In genomic region chr4:119421191-119421590, GRCm38 (mm10) we compare ENCODE assay signal across 8 mouse cellular contexts. TPM values are rescaled to one million over a fixed set of nuclear protein-coding genes. Genes with fewer than 3 reads are reported as not detected.
DNase-seq lines count a peak whose midpoint lies in the region; ATAC-seq and TF ChIP-seq lines count a peak whose summit lies in the region.

No protein-coding gene starts in this region.

- no peak for DNase-seq in heart, adult 2 months
- DNase-seq in heart, postnatal 14 days: no peak
- DNase-seq in CH12.LX (ENCODE audit: extremely low read depth): no peak
- no peak for DNase-seq in hindbrain, embryonic 10.5 days (ENCODE audit: low spot score)
- no peak for DNase-seq in urinary bladder, postnatal 36 days (ENCODE audit: low spot score in 2 of 2)
- no peak for DNase-seq in frontal cortex, postnatal 10 days (ENCODE audit: low spot score in 2 of 2)
- no peak for DNase-seq in cerebellum, adult 8-10 months

- dilution Hi-C loops in CH12.LX (cut with MboI; ENCODE audit: extremely low pct_ligation_motif_present, extremely low pct_unique_long_range_greater_than_20kb, low sequenced_read_pairs): no loop called here

- TF ChIP-seq CTCF in heart, adult 2 months (IDR thresholded peaks at IDR 0.05): no peak
- no peak for TF ChIP-seq CTCF in CH12.LX (conservative IDR thresholded peaks at IDR 0.05 in 1 of 2, IDR thresholded peaks at IDR 0.05 in 1 of 2; ENCODE audit: low read depth in 2 of 2, low read length in 2 of 2)

- H3K27ac ChIP-seq in heart, adult 2 months: no peak overlapping the region
- no peak overlapping the region for H3K27ac ChIP-seq in CH12.LX (ENCODE audit: insufficient read depth, low read depth)
- H3K27ac ChIP-seq in hindbrain, embryonic 10.5 days: no peak overlapping the region
- no peak overlapping the region for H3K27ac ChIP-seq in liver, embryonic 16.5 days (ENCODE audit: low read length)

- no peak for ATAC-seq in liver, embryonic 16.5 days (ENCODE audit: low read depth)

- 54% methylated on average over 3 of the region's 3 CpGs for WGBS in heart, adult 2 months
- WGBS in hindbrain, embryonic 10.5 days: 82% methylated on average over 3 of the region's 3 CpGs
- WGBS in liver, embryonic 16.5 days (ENCODE audit: insufficient replicate concordance): 15% methylated on average over 3 of the region's 3 CpGs

- H3K27me3 ChIP-seq in heart, adult 2 months (ENCODE audit: control insufficient read depth, insufficient read depth, low read length): no peaks in the 10 kb centered on the region
- H3K27me3 ChIP-seq in CH12.LX (replicated peaks): no peaks in the 10 kb centered on the region
- peaks cover 28% of the 10 kb centered on the region for H3K27me3 ChIP-seq in hindbrain, embryonic 10.5 days (ENCODE audit: insufficient read depth, poor library complexity, severe bottlenecking)
- H3K27me3 ChIP-seq in liver, embryonic 16.5 days (ENCODE audit: control insufficient read depth, insufficient read depth, low read depth, low read length): no peaks in the 10 kb centered on the region

- intact Hi-C loops in heart, adult 2 months (cut with DNase I): loop anchor here (5.0 kb wide), 2 partner anchors 99 to 174 kb away; partner anchors contain the start of gene Ppih
- intact Hi-C loops in heart, postnatal 14 days (cut with DNase I): loop anchor here (5.0 kb wide), 2 partner anchors 116 to 174 kb away; partner anchors contain the start of genes Foxj3 and Frg2f1

- no peak overlapping the region for H3K4me3 ChIP-seq in heart, adult 2 months
- H3K4me3 ChIP-seq in CH12.LX (replicated peaks in 1 of 3; ENCODE audit: low read depth in 2 of 3, low read length in 2 of 3, poor library complexity in 1 of 3): peak overlapping the region; percentile 74 to 85 (median 82)
- H3K4me3 ChIP-seq in hindbrain, embryonic 10.5 days: peak overlapping the region; percentile 75
- H3K4me3 ChIP-seq in liver, embryonic 16.5 days (ENCODE audit: low read depth, low read length): peak overlapping the region; percentile 70

- H3K79me2 ChIP-seq in heart, adult 2 months (replicated peaks; ENCODE audit: control insufficient read depth, insufficient read depth, low read length): no peaks in the 10 kb centered on the region
- H3K79me2 ChIP-seq in CH12.LX (replicated peaks; ENCODE audit: control insufficient read depth, extremely low read depth, insufficient read depth, poor library complexity, severe bottlenecking): no peaks in the 10 kb centered on the region

- peak overlapping the region; percentile 82 for H3K9ac ChIP-seq in heart, adult 2 months (ENCODE audit: low read depth, low read length)
- peak overlapping the region; percentile 82 for H3K9ac ChIP-seq in CH12.LX (ENCODE audit: insufficient read depth, low read depth)
- peak overlapping the region; percentile 81 for H3K9ac ChIP-seq in liver, embryonic 16.5 days (ENCODE audit: low read depth, low read length)

- H3K36me3 ChIP-seq in heart, adult 2 months (ENCODE audit: control insufficient read depth, insufficient read depth, low read length): no peaks in the 10 kb centered on the region
- peaks cover 0 to 16% of the 10 kb centered on the region in 2 experiments for H3K36me3 ChIP-seq in CH12.LX (replicated peaks in 1 of 2; ENCODE audit: control insufficient read depth in 1 of 2, insufficient read depth in 1 of 2, low read length in 1 of 2)
- peaks cover 16% of the 10 kb centered on the region; the same call in 1 of the 2 replicates for H3K36me3 ChIP-seq in hindbrain, embryonic 10.5 days
- no peaks in the 10 kb centered on the region for H3K36me3 ChIP-seq in liver, embryonic 16.5 days (ENCODE audit: control insufficient read depth, insufficient read depth)

- no peak for TF ChIP-seq POLR2A in heart, adult 2 months (IDR thresholded peaks at IDR 0.05; ENCODE audit: insufficient read depth, low read depth, low read length)
- TF ChIP-seq POLR2A in CH12.LX (IDR thresholded peaks at IDR 0.05; ENCODE audit: low read depth, low read length): no peak

- no peak for TF ChIP-seq RAD21 in CH12.LX (IDR thresholded peaks at IDR 0.05; ENCODE audit: low read depth, low read length)

- no peaks in the 10 kb centered on the region for H3K9me3 ChIP-seq in CH12.LX (replicated peaks; ENCODE audit: low read length)
- H3K9me3 ChIP-seq in hindbrain, embryonic 10.5 days: no peaks in the 10 kb centered on the region
- H3K9me3 ChIP-seq in liver, embryonic 16.5 days (replicated peaks; ENCODE audit: control insufficient read depth, low read length): no peaks in the 10 kb centered on the region

- in situ Hi-C loops in CH12.LX (cut with MboI; ENCODE audit: low pct_ligation_motif_present, low pct_unique_long_range_greater_than_20kb, low sequenced_read_pairs): loop anchor here (10.0 kb wide), 1 partner anchor 244 kb away; no protein-coding TSS in a partner anchor

- TF ChIP-seq EP300 in heart, adult 2 months (IDR thresholded peaks at IDR 0.05; ENCODE audit: insufficient read depth, low read depth, low read length): no peak
- TF ChIP-seq EP300 in CH12.LX (IDR thresholded peaks at IDR 0.05; ENCODE audit: low read length): no peak

- H3K4me1 ChIP-seq in heart, adult 2 months (ENCODE audit: control insufficient read depth, insufficient read depth, low read length): peaks cover 6% of the 10 kb centered on the region
- H3K4me1 ChIP-seq in CH12.LX (ENCODE audit: control insufficient read depth in 1 of 2, insufficient read depth in 2 of 2): peaks cover 3 to 21% of the 10 kb centered on the region in 2 experiments; a peak in 3 of 4 replicates
- peaks cover 22% of the 10 kb centered on the region for H3K4me1 ChIP-seq in hindbrain, embryonic 10.5 days (replicated peaks)
- peaks cover 46% of the 10 kb centered on the region for H3K4me1 ChIP-seq in liver, embryonic 16.5 days (ENCODE audit: control insufficient read depth, low read depth, low read length)

- peak overlapping the region; percentile 75 for H3K4me2 ChIP-seq in CH12.LX (ENCODE audit: insufficient read depth, low read depth, poor library complexity, severe bottlenecking)
- peak overlapping the region; percentile 90 for H3K4me2 ChIP-seq in liver, embryonic 16.5 days (ENCODE audit: low read depth, low read length)

TF ChIP-seq in CH12.LX, 34 proteins besides CTCF, POLR2A, EP300 and RAD21:
- TF ChIP-seq JUN (IDR thresholded peaks at IDR 0.05; ENCODE audit: insufficient read depth, low read depth, low read length) (no peak), ZNF384 (IDR thresholded peaks at IDR 0.05; ENCODE audit: low read depth, low read length) (no peak), MAFK (IDR thresholded peaks at IDR 0.05; ENCODE audit: insufficient replicate concordance, low read length) (no peak), ELF1 (IDR thresholded peaks at IDR 0.05; ENCODE audit: low read depth, low read length) (no peak), TBP (conservative IDR thresholded peaks at IDR 0.05; ENCODE audit: low read depth, low read length) (no peak), ZKSCAN1 (IDR thresholded peaks at IDR 0.05; ENCODE audit: borderline replicate concordance, low read depth, low read length) (no peak), IRF4 (IDR thresholded peaks at IDR 0.05; ENCODE audit: low read depth, low read length) (no peak), JUND (conservative IDR thresholded peaks at IDR 0.05; ENCODE audit: low read depth, low read length) (no peak), POLR2AphosphoS2 (IDR thresholded peaks at IDR 0.05; ENCODE audit: low read depth, low read length) (no peak)

RNA-seq across cellular contexts. Expression of gene Ppcs, which starts 1.0 kb away (rescaled TPM):
- 1 to 10 TPM; 7.8 to 9.2 TPM for total RNA-seq in heart, adult 2 months (2021)
- polyA plus RNA-seq in heart, adult 2 months (2012; rRNA removed): 10.6 and 11.2 TPM in 2 replicates
- 1 to 10 TPM; 8.4 to 8.5 TPM for total RNA-seq in heart, postnatal 14 days (2021)
- 14.7 and 20.1 TPM in 2 replicates for total RNA-seq in CH12.LX (2012; rRNA removed)
- 20.7 and 22.7 TPM in 2 replicates for total RNA-seq in CH12.LX (2014; rRNA removed)
- 19.1 and 19.3 TPM in 2 replicates for polyA plus RNA-seq in CH12.LX (2012; ENCODE audit: insufficient read length, low read depth)
- 25.6 and 29.7 TPM in 2 replicates for polyA plus RNA-seq in hindbrain, embryonic 10.5 days (2016; fragmentation: Nextera tagmentation; extraction: Ambion mirVana)
- 12.9 and 13.3 TPM in 2 replicates for polyA plus RNA-seq in liver, embryonic 16.5 days (2015; fragmentation: Nextera tagmentation; extraction: Ambion mirVana)

RNA-seq across cellular contexts. Expression of gene Zmynd12, which starts 1.4 kb away (rescaled TPM):
- total RNA-seq in heart, adult 2 months (2021): not detected
- polyA plus RNA-seq in heart, adult 2 months (2012; rRNA removed): 0.74 TPM in 1 of 2 replicates, not detected in the other
- total RNA-seq in heart, postnatal 14 days (2021): not detected
- 0.13 and 0.25 TPM in 2 replicates for total RNA-seq in CH12.LX (2012; rRNA removed)
- total RNA-seq in CH12.LX (2014; rRNA removed): 0.47 and 0.75 TPM in 2 replicates
- polyA plus RNA-seq in CH12.LX (2012; ENCODE audit: insufficient read length, low read depth): 0.53 and 1.0 TPM in 2 replicates
- 0.15 and 0.60 TPM in 2 replicates for polyA plus RNA-seq in hindbrain, embryonic 10.5 days (2016; fragmentation: Nextera tagmentation; extraction: Ambion mirVana)
- polyA plus RNA-seq in liver, embryonic 16.5 days (2015; fragmentation: Nextera tagmentation; extraction: Ambion mirVana): 0.14 and 0.31 TPM in 2 replicates

RNA-seq across cellular contexts. Expression of gene Ccdc30, which starts 5.9 kb away (rescaled TPM):
- under 1 TPM in 1 of 2 experiments, not detected in 1; 0.52 TPM for total RNA-seq in heart, adult 2 months (2021)
- polyA plus RNA-seq in heart, adult 2 months (2012; rRNA removed): 0.41 TPM in 1 of 2 replicates, not detected in the other
- under 1 TPM; 0.27 to 0.38 TPM for total RNA-seq in heart, postnatal 14 days (2021)
- total RNA-seq in CH12.LX (2012; rRNA removed) (0.04 TPM in 1 of 2 replicates, not detected in the other), CH12.LX (2014; rRNA removed) (not detected in 2 replicates)
- not detected in 2 replicates for polyA plus RNA-seq in CH12.LX (2012; ENCODE audit: insufficient read length, low read depth)
- 6.6 and 11.0 TPM in 2 replicates for polyA plus RNA-seq in hindbrain, embryonic 10.5 days (2016; fragmentation: Nextera tagmentation; extraction: Ambion mirVana)
- polyA plus RNA-seq in liver, embryonic 16.5 days (2015; fragmentation: Nextera tagmentation; extraction: Ambion mirVana): 0.99 and 1.0 TPM in 2 replicates
